Mouse (Mus musculus): ENCODE results near the gene Gm5800.
"Not testable (repeated sequence)": the region's sequence is repeated elsewhere in the genome, so short reads cannot be mapped to it uniquely, and the experiment has no call there.

Gm5800 gene

GRCm38 (mm10) chr14:51717083-51717482 lies at the start of gene Gm5800:
TSS of gene Gm5800 (minus strand) at chr14:51717183.
- DNase-seq (ENCODE audit: low spot score in 2 of 2), result no peak

- no peak for DNase-seq (ENCODE audit: low spot score in 2 of 2)
These were observed 39.0 kb upstream of the Gm5800 start for GRCm38 (mm10) chr14:51755944-51756343.

GRCm38 (mm10) chr14:51740347-51741170 lies 23.6 kb upstream of the Gm5800 start:
- no peak for DNase-seq (ENCODE audit: low spot score in 2 of 2)

- no peak for DNase-seq (ENCODE audit: low spot score in 2 of 2)
These were observed 22.4 kb upstream of the Gm5800 start for GRCm38 (mm10) chr14:51739150-51739993.

GRCm38 (mm10) chr14:51738411-51739149 lies 21.6 kb upstream of the Gm5800 start:
- DNase-seq (ENCODE audit: low spot score in 2 of 2), result no peak

DNA sequence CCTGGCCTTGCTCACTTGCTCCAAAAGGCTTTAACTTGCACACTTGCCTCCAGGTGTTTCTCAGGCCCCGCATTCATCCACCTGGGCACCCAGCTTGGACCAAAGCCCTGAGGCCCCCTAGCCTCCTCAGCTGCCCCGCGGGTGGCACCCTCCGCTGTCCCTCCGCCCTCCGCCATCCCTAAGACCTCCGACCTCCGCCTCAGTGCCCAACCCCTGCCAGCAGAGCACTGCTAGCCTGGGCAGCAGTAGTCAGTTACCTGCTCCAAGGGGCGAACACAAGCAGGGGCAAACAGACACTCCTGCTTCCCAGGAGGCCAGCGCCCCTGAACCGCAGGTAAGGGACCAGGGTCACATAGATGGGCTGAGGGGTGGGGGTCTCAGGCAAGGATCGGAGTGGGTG lies 21.0 kb upstream of the Gm5800 start:
- no peak for DNase-seq (ENCODE audit: low spot score in 2 of 2)

- DNase-seq (ENCODE audit: low spot score in 2 of 2), result not testable (repeated sequence)
These were observed 21.6 kb downstream of the Gm5800 start, which contains the start of gene Gm17079 for GRCm38 (mm10) chr14:51695368-51695767. TSS of gene Gm17079 (minus strand) at chr14:51695468.

DNA sequence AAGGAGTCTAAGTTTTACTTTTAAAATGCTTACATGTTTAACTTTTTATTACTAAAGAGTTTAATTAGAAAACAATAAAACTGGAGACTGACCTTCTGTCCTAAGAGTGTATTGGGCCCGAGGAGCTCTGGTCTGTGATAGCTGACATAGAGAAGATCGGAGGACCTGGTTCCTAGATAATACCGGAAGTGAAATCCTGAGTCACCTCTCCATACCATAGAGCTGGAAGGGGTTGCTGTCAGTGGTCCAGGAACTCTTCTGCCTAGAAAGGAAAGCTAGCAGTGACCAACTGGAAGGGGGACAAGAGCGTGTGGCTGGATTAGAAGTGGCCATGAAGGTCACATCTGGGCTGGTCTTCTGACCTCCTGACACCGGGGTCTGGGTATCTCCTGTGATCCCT lies 39.7 kb downstream of the Gm5800 start:
- DNase-seq (ENCODE audit: low spot score in 2 of 2), result no peak
